Mouse (Mus musculus): ENCODE measurements around the gene Syvn1. TPM values are rescaled to one million over a fixed set of nuclear protein-coding genes. Genes with fewer than 3 reads are reported as not detected.

Gene Syvn1
- polyA plus RNA-seq (2012; rRNA removed) = 56.5 and 68.0 TPM in 2 replicates

DNA sequence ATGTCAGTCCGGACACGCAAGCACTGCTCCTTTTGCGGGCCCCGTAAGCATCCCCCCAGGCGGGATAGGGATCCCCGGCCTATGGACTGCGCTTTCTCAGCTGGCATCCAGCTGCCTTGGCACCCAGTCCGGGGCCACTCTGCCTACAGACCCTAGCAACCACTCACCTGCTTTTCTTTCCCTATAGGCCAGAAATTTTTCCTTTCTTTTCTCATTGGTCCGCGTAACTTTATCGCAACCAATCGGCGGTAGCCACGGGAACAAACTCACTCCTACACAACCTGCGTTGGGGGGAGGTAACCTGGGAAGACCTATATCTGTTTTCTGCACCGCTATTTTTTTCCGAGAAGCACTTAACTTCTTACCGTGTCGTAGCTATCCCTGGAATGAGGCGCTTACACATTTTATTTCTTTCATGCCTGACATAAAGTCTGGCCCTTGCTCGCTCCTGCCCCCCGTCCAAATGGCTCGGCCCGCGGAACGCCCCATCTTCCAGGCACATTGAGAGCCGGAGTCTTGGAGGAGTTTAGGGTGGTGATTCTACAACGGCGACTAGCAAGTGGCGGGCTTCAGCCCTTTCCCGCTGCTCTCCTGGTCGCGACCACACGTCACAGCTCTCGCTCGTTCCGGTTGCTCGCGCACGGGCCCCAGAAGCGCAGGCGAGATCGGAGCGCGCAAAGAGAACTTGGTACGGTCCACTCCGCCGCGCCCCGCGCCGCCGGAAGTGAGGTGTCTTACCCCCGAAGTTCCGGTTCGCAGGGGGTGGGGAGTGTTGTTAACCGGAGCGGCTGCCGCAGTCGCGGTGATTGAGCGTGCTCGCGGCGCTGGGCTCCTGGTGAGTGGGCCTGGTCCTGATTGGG is at the start of gene Syvn1:
Syvn1 (plus strand) TSS at position 283 of the 860 bp plus-strand sequence.

DNA sequence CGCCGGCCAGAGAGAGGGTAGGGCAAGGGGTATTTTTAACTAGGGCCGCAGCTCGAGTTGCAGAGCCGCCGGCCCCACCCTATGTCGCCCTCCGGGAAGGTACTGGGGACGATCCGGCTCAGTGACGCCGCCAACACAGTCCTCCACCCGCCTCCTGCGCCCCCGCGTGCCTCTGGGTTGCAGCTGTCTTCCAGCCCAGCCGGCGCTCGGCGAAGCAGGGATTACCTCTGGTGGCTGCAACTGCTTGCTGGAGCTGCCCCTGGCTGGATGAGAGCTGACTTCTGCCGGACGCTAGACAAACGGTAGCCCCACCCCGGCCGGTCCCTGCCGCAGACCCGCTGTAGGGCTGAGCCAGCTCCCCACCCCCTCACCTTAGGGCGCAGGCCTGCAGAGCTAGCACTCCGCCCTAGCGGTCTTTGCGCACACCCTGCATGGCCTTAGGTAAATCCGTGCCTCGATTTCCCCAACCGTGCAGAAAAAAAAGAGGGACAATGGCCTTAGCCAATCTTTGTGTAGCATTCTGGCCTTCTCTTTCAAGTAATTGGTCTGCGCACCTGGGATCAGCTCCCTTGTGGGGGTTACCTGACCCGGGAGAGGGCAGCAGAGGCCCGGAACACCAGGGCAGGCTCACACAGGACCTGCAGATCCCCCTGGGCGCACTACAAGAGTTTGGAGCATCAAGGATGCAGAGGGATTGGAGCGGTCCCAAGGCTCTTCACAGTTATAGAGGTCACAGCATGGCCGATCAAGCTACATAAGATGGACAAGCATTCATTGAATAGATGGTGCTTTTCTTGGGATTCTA is 30.7 kb upstream of the Syvn1 start, which contains the start of gene Capn1:
Capn1 (minus strand) TSS at position 387 of the 805 bp plus-strand sequence.

GRCm38 (mm10) chr19:6057313-6058096 is 11.1 kb downstream of the Syvn1 start, which contains the start of the genes Mrpl49 and Fau:
Gene Mrpl49, minus strand, starts transcription at chr19:6057785.
Gene Fau, plus strand, starts transcription at chr19:6057844.

DNA sequence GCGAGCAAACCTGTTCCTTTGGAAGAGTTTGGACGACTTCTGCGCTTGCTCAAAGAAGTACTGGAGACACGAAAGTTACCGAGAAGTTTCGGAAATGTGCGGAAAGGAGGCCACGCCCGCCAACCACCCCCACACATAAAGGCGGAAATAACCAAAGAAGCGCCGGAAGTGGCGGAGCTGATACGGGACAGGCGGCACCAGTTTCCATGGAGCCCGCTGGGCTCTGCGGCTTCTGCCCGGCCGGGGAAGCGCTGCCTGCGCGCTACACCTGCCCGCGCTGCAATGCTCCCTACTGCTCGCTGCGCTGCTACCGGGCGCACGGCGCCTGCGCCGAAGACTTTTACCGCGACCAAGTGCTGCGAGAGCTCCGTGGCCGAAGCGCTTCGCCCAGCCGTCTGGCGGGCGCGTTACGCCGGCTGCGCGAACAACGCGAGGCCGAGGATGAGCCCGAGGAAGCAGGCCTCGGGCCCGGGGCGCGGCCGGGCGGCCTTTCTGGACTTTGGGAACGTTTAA is 14.7 kb downstream of the Syvn1 start, which contains the start of gene Znhit2:
Znhit2 (plus strand) TSS at position 172 of the 513 bp plus-strand sequence.

GRCm38 (mm10) chr19:6067724-6068415 is 21.5 kb downstream of the Syvn1 start, which contains the start of gene Tm7sf2:
Gene Tm7sf2, minus strand, starts transcription at chr19:6068373.

GRCm38 (mm10) chr19:6076564-6077393 is 30.4 kb downstream of the Syvn1 start, which contains the start of gene Vps51:
Gene Vps51, minus strand, starts transcription at chr19:6077231.

DNA sequence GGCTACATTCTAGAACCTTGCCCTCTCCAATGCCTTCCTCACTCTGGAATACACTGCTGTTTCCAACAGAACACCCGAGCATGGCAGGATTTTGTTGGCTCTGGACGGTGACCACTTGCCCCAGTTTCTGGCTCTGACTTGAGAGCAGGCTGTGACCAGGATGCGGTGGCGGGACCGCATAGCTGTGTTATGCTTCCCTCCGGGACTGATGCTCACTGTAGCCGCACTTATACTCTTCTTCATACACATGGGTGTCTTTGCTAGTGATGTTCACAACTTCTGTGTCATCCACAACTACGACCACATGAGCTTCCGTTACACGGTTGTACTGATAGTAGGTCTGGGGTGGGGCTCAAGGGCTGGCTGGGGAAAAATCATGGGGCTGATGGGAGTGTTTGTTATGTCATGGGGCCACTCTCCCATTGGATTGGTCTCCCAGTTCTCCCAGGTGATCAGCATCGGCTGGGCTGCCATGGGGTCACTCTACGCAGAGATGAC is 33.7 kb downstream of the Syvn1 start, which contains the start of gene Tmem262:
Tmem262 (plus strand) TSS at position 51 of the 498 bp plus-strand sequence.

GRCm38 (mm10) chr19:6082156-6082555 is 35.8 kb downstream of the Syvn1 start, which contains the start of gene Gm28374:
Gene Gm28374, minus strand, starts transcription at chr19:6082256.

DNA sequence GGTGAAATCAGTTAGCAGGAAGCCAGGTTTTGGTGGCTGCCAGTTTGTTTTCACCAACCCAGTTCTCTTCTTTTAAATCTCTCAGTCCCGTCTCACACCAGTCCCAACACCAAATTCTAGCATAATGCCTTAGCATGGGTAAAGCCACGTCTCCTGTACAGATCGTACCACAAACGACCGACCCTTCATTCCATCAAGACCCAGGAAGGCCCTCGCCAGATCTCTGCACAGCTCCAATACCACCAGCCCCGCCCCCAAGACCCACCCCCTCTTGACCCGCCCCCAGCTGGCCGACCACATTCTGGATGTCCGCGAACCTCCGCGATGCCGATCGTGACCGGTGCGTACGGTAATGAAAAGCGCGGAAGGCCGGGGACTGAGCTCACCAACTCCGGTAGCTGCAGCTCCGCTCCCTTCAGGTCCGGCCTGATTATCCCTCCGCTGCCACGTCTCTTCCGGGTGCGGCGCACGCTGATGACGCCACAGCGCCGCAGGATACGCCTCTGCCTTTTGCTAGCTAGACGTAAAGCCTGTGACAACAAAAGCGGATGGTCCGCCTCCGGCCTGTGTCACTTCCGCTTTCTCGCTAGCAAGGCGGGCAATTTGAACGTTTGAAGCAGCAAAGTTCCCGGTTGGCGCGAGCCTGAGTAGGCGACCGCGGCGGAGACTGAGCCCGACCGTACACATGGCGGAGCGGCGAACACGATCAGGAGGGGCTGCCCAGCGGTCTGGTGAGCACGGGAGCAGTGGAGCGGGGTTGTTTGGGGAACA is 38.3 kb downstream of the Syvn1 start, which contains the start of the genes Zfpl1 and Cdca5:
Zfpl1 (minus strand) TSS at position 479 of the 771 bp plus-strand sequence.
Cdca5 (plus strand) TSS at position 506 of the 771 bp plus-strand sequence.

GRCm38 (mm10) chr19:6094119-6094518 is 47.7 kb downstream of the Syvn1 start, which contains the start of gene AC131692.1:
Gene AC131692.1, plus strand, starts transcription at chr19:6094419.

Other genes with a start within 250 kb of the Syvn1 start
- 29.7 and 32.5 TPM in 2 replicates for gene Frmd8, start 171.3 kb upstream of the Syvn1 start, polyA plus RNA-seq (2012; rRNA removed)
- 7.3 and 9.9 TPM in 2 replicates for gene Slc25a45, start 168.8 kb upstream of the Syvn1 start, polyA plus RNA-seq (2012; rRNA removed)
- 0.57 and 0.62 TPM in 2 replicates for gene Tigd3, start 152.4 kb upstream of the Syvn1 start, polyA plus RNA-seq (2012; rRNA removed)
- 53.4 and 61.3 TPM in 2 replicates for gene Dpf2, start 133.6 kb upstream of the Syvn1 start, polyA plus RNA-seq (2012; rRNA removed)
- gene Cdc42ep2, start 121.8 kb upstream of the Syvn1 start, polyA plus RNA-seq (2012; rRNA removed) = 7.0 and 7.3 TPM in 2 replicates
- 22.8 and 27.7 TPM in 2 replicates for gene Pola2, start 82.4 kb upstream of the Syvn1 start, polyA plus RNA-seq (2012; rRNA removed)
- gene Slc22a20, start 60.4 kb upstream of the Syvn1 start, polyA plus RNA-seq (2012; rRNA removed) = 0.06 TPM in 1 of 2 replicates, not detected in the other
- gene Capn1, start 30.7 kb upstream of the Syvn1 start, polyA plus RNA-seq (2012; rRNA removed) = 69.9 and 86.7 TPM in 2 replicates
- 11.1 and 13.7 TPM in 2 replicates for gene Mrpl49, start 11.2 kb downstream of the Syvn1 start, polyA plus RNA-seq (2012; rRNA removed)
- 2,245 and 2,287 TPM in 2 replicates for gene Fau, start 11.3 kb downstream of the Syvn1 start, polyA plus RNA-seq (2012; rRNA removed)
- gene Znhit2, start 14.6 kb downstream of the Syvn1 start, polyA plus RNA-seq (2012; rRNA removed) = 81.0 and 86.7 TPM in 2 replicates
- gene Tm7sf2, start 21.8 kb downstream of the Syvn1 start, polyA plus RNA-seq (2012; rRNA removed) = 68.6 and 88.1 TPM in 2 replicates
- 86.3 and 87.2 TPM in 2 replicates for gene Vps51, start 30.7 kb downstream of the Syvn1 start, polyA plus RNA-seq (2012; rRNA removed)
- gene Tmem262, start 33.5 kb downstream of the Syvn1 start, polyA plus RNA-seq (2012; rRNA removed) = 1.3 TPM in 1 of 2 replicates, not detected in the other
- 0.34 and 0.72 TPM in 2 replicates for gene Gm28374, start 35.7 kb downstream of the Syvn1 start, polyA plus RNA-seq (2012; rRNA removed)
- 96.4 and 116 TPM in 2 replicates for gene Zfpl1, start 38.4 kb downstream of the Syvn1 start, polyA plus RNA-seq (2012; rRNA removed)
- gene Cdca5, start 38.4 kb downstream of the Syvn1 start, polyA plus RNA-seq (2012; rRNA removed) = 3.2 and 4.1 TPM in 2 replicates
- gene AC131692.1, start 47.8 kb downstream of the Syvn1 start, polyA plus RNA-seq (2012; rRNA removed) = not detected in 2 replicates
- 17.8 and 47.8 TPM in 2 replicates for gene Naaladl1, start 59.2 kb downstream of the Syvn1 start, polyA plus RNA-seq (2012; rRNA removed)
- gene Sac3d1, start 72.1 kb downstream of the Syvn1 start, polyA plus RNA-seq (2012; rRNA removed) = 60.1 and 60.7 TPM in 2 replicates
- 59.0 and 65.6 TPM in 2 replicates for gene Snx15, start 81.7 kb downstream of the Syvn1 start, polyA plus RNA-seq (2012; rRNA removed)
- 60.8 and 73.8 TPM in 2 replicates for gene Batf2, start 94.4 kb downstream of the Syvn1 start, polyA plus RNA-seq (2012; rRNA removed)
- 95.4 and 114 TPM in 2 replicates for gene Arl2, start 95.0 kb downstream of the Syvn1 start, polyA plus RNA-seq (2012; rRNA removed)
- 0.12 and 0.91 TPM in 2 replicates for gene Majin, start 137.8 kb downstream of the Syvn1 start, polyA plus RNA-seq (2012; rRNA removed)
- gene Gpha2, start 179.8 kb downstream of the Syvn1 start, polyA plus RNA-seq (2012; rRNA removed) = 0.45 and 0.97 TPM in 2 replicates
- 84.5 and 109 TPM in 2 replicates for gene Ppp2r5b, start 189.3 kb downstream of the Syvn1 start, polyA plus RNA-seq (2012; rRNA removed)
- gene Atg2a, start 195.1 kb downstream of the Syvn1 start, polyA plus RNA-seq (2012; rRNA removed) = 61.7 and 63.2 TPM in 2 replicates
- 286 and 304 TPM in 2 replicates for gene Ehd1, start 230.1 kb downstream of the Syvn1 start, polyA plus RNA-seq (2012; rRNA removed)

Data from colon, adult 2 months (tissue).